Mouse (Mus musculus) kidney, adult 18-20 months (tissue): ENCODE results near the gene Nucb1.
A peak's percentile ranks its signal among the peaks of the same experiment; 100 is the strongest.
"Not testable (repeated sequence)": the region's sequence is repeated elsewhere in the genome, so short reads cannot be mapped to it uniquely, and the experiment has no call there.

ENCODE experiments used
- DNase-seq: peaks from one replicate; pipeline ENCODE4 v3.0.0; 2021

Nucb1 gene

GRCm38 (mm10) chr7:45488293-45489204 lies 21.7 kb downstream of the Nucb1 start, which contains the start of gene Dhdh:
Dhdh (minus strand) TSS chr7:45488805.
- peak; percentile 67 for DNase-seq

- no peak for DNase-seq
These were observed 22.3 kb downstream of the Nucb1 start for GRCm38 (mm10) chr7:45487861-45488292.

GRCm38 (mm10) chr7:45486761-45487415 lies 23.3 kb downstream of the Nucb1 start, which contains the start of gene Gm45808:
Gm45808 (minus strand) TSS chr7:45486811.
- DNase-seq = no peak

- DNase-seq = no peak
These were observed 24.0 kb downstream of the Nucb1 start for GRCm38 (mm10) chr7:45486158-45486557.

GRCm38 (mm10) chr7:45484985-45485384 lies 25.2 kb downstream of the Nucb1 start:
- not testable (repeated sequence) for DNase-seq

- DNase-seq = no peak
These were observed 28.0 kb downstream of the Nucb1 start for GRCm38 (mm10) chr7:45482166-45482565.

GRCm38 (mm10) chr7:45481374-45481927 lies 28.8 kb downstream of the Nucb1 start, which contains the start of gene Tulp2:
Tulp2 (plus strand) TSS chr7:45481877.
- DNase-seq = peak; percentile 77

GRCm38 (mm10) chr7:45480310-45480709 lies 29.9 kb downstream of the Nucb1 start:
- DNase-seq = not testable (repeated sequence)

GRCm38 (mm10) chr7:45478774-45479173 lies 31.4 kb downstream of the Nucb1 start:
- no peak for DNase-seq

- peak; percentile 63 for DNase-seq
These were observed 33.2 kb downstream of the Nucb1 start for GRCm38 (mm10) chr7:45477003-45477402.

GRCm38 (mm10) chr7:45476453-45476852 lies 33.8 kb downstream of the Nucb1 start:
- no peak for DNase-seq

- DNase-seq = peak; percentile 65
These were observed 34.8 kb downstream of the Nucb1 start for GRCm38 (mm10) chr7:45475291-45475969.

- DNase-seq = peak; percentile 85
These were observed 39.3 kb downstream of the Nucb1 start for GRCm38 (mm10) chr7:45470869-45471268.

- no peak for DNase-seq
These were observed 43.0 kb downstream of the Nucb1 start for GRCm38 (mm10) chr7:45467090-45467670.

- peak; percentile 96 for DNase-seq
These were observed 43.7 kb downstream of the Nucb1 start, which contains the start of gene Bax for GRCm38 (mm10) chr7:45466283-45467089. Bax (minus strand) TSS chr7:45466898.

GRCm38 (mm10) chr7:45465549-45465948 lies 44.7 kb downstream of the Nucb1 start:
- DNase-seq = peak; percentile 42

GRCm38 (mm10) chr7:45465112-45465511 lies 45.1 kb downstream of the Nucb1 start:
- DNase-seq = no peak

GRCm38 (mm10) chr7:45463987-45464778 lies 46.0 kb downstream of the Nucb1 start:
- no peak for DNase-seq

- DNase-seq = not testable (repeated sequence)
These were observed 47.3 kb downstream of the Nucb1 start for GRCm38 (mm10) chr7:45462868-45463267.

GRCm38 (mm10) chr7:45462325-45462724 lies 47.9 kb downstream of the Nucb1 start:
- no peak for DNase-seq
